Mouse (Mus musculus): ENCODE data around the gene Cldn10. TPM values are rescaled to one million over a fixed set of nuclear protein-coding genes. Genes with fewer than 3 reads are reported as not detected.
"Not testable (repeated sequence)": the region's sequence is repeated elsewhere in the genome, so short reads cannot be mapped to it uniquely, and the experiment has no call there.

The Cldn10 gene
- polyA plus RNA-seq, 1 experiment from 2014 or later: 1.3 TPM

DNA sequence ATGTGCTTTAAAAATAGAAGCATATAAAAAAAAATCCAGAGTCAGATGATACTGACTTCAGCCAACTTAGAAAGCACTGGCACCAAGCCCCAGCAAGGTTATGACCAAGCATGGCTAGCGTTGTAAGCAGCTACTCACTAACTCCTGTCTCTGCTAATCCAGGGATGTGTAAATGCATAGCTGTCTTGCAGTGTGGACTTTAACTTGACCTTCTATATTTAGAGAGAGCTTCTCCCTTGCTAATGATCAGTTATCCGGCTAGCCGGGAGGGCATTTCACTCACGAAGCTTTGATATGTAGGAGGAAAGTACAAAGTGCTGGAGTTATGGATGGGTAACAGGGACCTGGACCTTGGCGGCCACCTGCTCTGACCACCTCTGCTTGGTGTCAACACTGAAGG is 19.9 kb downstream of the Cldn10 start:
- no peak for ATAC-seq (ENCODE audit: low FRiP score, low TSS enrichment)
- Histone ChIP-seq H3K9ac (replicated peaks; ENCODE audit: low read length) (no peak overlapping the region), H3K27me3 (ENCODE audit: control insufficient read depth, insufficient read depth, low read length) (no peaks in the 10 kb centered on the region), H3K9me3 (ENCODE audit: control insufficient read depth, low read length) (no peaks in the 10 kb centered on the region), H3K4me3 (replicated peaks; ENCODE audit: low read depth, low read length) (no peak overlapping the region), H3K27ac (replicated peaks; ENCODE audit: low read depth, low read length) (no peak overlapping the region), H3K4me2 (ENCODE audit: low read length) (no peak overlapping the region), H3K36me3 (ENCODE audit: control insufficient read depth, insufficient read depth, low read length) (no peaks in the 10 kb centered on the region), H3K4me1 (ENCODE audit: control insufficient read depth, insufficient read depth, low read length) (0 out of 2 replicates have a peak, but pooled peaks cover 3% of the 10 kb centered on the region)
- 92% methylated on average over 5 of the region's 5 CpGs for WGBS
- no peak for DNase-seq

- H3K27ac ChIP-seq (replicated peaks; ENCODE audit: low read depth, low read length); DNase-seq; H3K4me1 ChIP-seq (ENCODE audit: control insufficient read depth, insufficient read depth, low read length): not testable (repeated sequence)
Measured at GRCm38 (mm10) chr14:118808183-118808582, 20.5 kb downstream of the Cldn10 start.

DNA sequence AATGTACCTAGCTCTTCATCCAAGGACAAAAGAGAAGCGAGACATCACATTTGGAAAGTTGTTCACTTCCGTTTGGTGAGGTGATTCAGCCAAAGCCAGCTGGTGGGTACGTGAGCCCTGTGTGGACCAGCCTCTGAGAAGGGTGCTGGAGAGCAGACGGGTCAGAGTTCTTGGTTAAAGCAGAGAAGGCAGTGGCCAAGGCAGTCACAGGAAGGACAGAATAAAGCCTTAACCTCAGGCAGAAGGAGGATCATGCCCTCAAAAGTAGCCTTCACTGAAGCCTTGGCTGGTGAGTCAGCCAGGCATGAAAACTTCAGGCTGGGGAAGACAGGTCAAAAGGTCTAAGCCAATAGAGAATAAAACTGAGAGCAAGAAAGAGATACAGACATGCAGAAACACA is 22.0 kb downstream of the Cldn10 start:
- Histone ChIP-seq H3K27ac (replicated peaks; ENCODE audit: low read depth, low read length) (no peak overlapping the region), H3K4me1 (ENCODE audit: control insufficient read depth, insufficient read depth, low read length) (no peaks in the 10 kb centered on the region), H3K4me2 (ENCODE audit: low read length) (no peak overlapping the region), H3K36me3 (ENCODE audit: control insufficient read depth, insufficient read depth, low read length) (no peaks in the 10 kb centered on the region), H3K27me3 (ENCODE audit: control insufficient read depth, insufficient read depth, low read length) (no peaks in the 10 kb centered on the region), H3K9ac (replicated peaks; ENCODE audit: low read length) (no peak overlapping the region), H3K9me3 (ENCODE audit: control insufficient read depth, low read length) (no peaks in the 10 kb centered on the region), H3K4me3 (replicated peaks; ENCODE audit: low read depth, low read length) (no peak overlapping the region)
- DNase-seq (no peak), ATAC-seq (ENCODE audit: low FRiP score, low TSS enrichment) (no peak)
- 79% methylated on average over 4 of the region's 4 CpGs for WGBS

More at GRCm38 (mm10) chr14:118808183-118808582, 20.5 kb downstream of the Cldn10 start:
- not testable (repeated sequence) for H3K4me2 ChIP-seq (ENCODE audit: low read length); H3K9me3 ChIP-seq (ENCODE audit: control insufficient read depth, low read length); H3K4me3 ChIP-seq (replicated peaks; ENCODE audit: low read depth, low read length); H3K36me3 ChIP-seq (ENCODE audit: control insufficient read depth, insufficient read depth, low read length); H3K9ac ChIP-seq (replicated peaks; ENCODE audit: low read length); ATAC-seq (ENCODE audit: low FRiP score, low TSS enrichment); H3K27me3 ChIP-seq (ENCODE audit: control insufficient read depth, insufficient read depth, low read length)
- WGBS: 83% methylated on average over 2 of the region's 2 CpGs

GRCm38 (mm10) chr14:118811256-118811655 is 23.5 kb downstream of the Cldn10 start:
- H3K4me1 ChIP-seq (ENCODE audit: control insufficient read depth, insufficient read depth, low read length); DNase-seq; H3K4me3 ChIP-seq (replicated peaks; ENCODE audit: low read depth, low read length); H3K36me3 ChIP-seq (ENCODE audit: control insufficient read depth, insufficient read depth, low read length); H3K9ac ChIP-seq (replicated peaks; ENCODE audit: low read length); ATAC-seq (ENCODE audit: low FRiP score, low TSS enrichment); H3K4me2 ChIP-seq (ENCODE audit: low read length); H3K27me3 ChIP-seq (ENCODE audit: control insufficient read depth, insufficient read depth, low read length); H3K27ac ChIP-seq (replicated peaks; ENCODE audit: low read depth, low read length); H3K9me3 ChIP-seq (ENCODE audit: control insufficient read depth, low read length): not testable (repeated sequence)

- no peaks in the 10 kb centered on the region for H3K36me3 ChIP-seq (ENCODE audit: control insufficient read depth, insufficient read depth, low read length)
- no peak overlapping the region for H3K27ac ChIP-seq (replicated peaks; ENCODE audit: low read depth, low read length)
- H3K9me3 ChIP-seq (ENCODE audit: control insufficient read depth, low read length): no peaks in the 10 kb centered on the region
- no peak overlapping the region for H3K4me3 ChIP-seq (replicated peaks; ENCODE audit: low read depth, low read length)
- H3K4me1 ChIP-seq (ENCODE audit: control insufficient read depth, insufficient read depth, low read length): no peaks in the 10 kb centered on the region
- ATAC-seq (ENCODE audit: low FRiP score, low TSS enrichment) (no peak), DNase-seq (no peak)
- 70% methylated on average over 7 of the region's 7 CpGs for WGBS
- H3K27me3 ChIP-seq (ENCODE audit: control insufficient read depth, insufficient read depth, low read length): no peaks in the 10 kb centered on the region
- no peak overlapping the region for H3K9ac ChIP-seq (replicated peaks; ENCODE audit: low read length)
- no peak overlapping the region for H3K4me2 ChIP-seq (ENCODE audit: low read length)
Measured at GRCm38 (mm10) chr14:118813111-118813510, 25.4 kb downstream of the Cldn10 start.

DNA sequence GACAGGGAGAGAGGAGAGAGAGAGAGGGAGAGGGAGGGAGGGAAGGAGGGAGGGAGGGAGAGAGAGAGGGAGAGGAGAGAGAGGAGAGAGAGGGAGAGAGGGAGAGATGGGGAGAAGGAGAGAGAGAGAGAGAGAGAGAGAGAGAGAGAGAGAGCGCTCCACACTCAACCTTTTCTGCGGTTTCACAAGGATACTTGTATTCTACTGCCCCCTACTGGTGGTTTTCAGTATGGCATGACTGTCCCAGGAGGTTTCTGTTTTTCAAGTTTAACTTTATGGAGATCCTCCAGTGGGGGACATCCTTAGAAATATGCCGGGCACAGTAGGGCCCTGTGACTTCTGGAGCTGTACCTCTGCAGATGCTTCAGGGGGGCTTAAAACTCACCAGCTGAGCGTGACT is 28.8 kb downstream of the Cldn10 start:
- no peaks in the 10 kb centered on the region for H3K9me3 ChIP-seq (ENCODE audit: control insufficient read depth, low read length)
- 22% methylated on average over 4 of the region's 4 CpGs for WGBS
- peak; percentile 85 for DNase-seq

GRCm38 (mm10) chr14:118820111-118820510 is 32.4 kb downstream of the Cldn10 start:
- Histone ChIP-seq H3K36me3 (ENCODE audit: control insufficient read depth, insufficient read depth, low read length) (no peaks in the 10 kb centered on the region), H3K4me1 (ENCODE audit: control insufficient read depth, insufficient read depth, low read length) (no peaks in the 10 kb centered on the region), H3K9me3 (ENCODE audit: control insufficient read depth, low read length) (no peaks in the 10 kb centered on the region), H3K27ac (replicated peaks; ENCODE audit: low read depth, low read length) (no peak overlapping the region), H3K9ac (replicated peaks; ENCODE audit: low read length) (no peak overlapping the region), H3K4me2 (ENCODE audit: low read length) (no peak overlapping the region), H3K4me3 (replicated peaks; ENCODE audit: low read depth, low read length) (no peak overlapping the region), H3K27me3 (ENCODE audit: control insufficient read depth, insufficient read depth, low read length) (no peaks in the 10 kb centered on the region)
- peak; percentile 86 for DNase-seq
- peak; percentile 64; the same call in 1 of the 2 replicates for ATAC-seq (ENCODE audit: low FRiP score, low TSS enrichment)
- WGBS: 9% methylated on average over 8 of the region's 8 CpGs

More for the DNA sequence above, 28.8 kb downstream of the Cldn10 start:
- Histone ChIP-seq H3K4me3 (replicated peaks; ENCODE audit: low read depth, low read length) (no peak overlapping the region), H3K9ac (replicated peaks; ENCODE audit: low read length) (no peak overlapping the region), H3K4me2 (ENCODE audit: low read length) (no peak overlapping the region), H3K36me3 (ENCODE audit: control insufficient read depth, insufficient read depth, low read length) (no peaks in the 10 kb centered on the region), H3K4me1 (ENCODE audit: control insufficient read depth, insufficient read depth, low read length) (no peaks in the 10 kb centered on the region), H3K27ac (replicated peaks; ENCODE audit: low read depth, low read length) (no peak overlapping the region), H3K27me3 (ENCODE audit: control insufficient read depth, insufficient read depth, low read length) (no peaks in the 10 kb centered on the region)
- no peak for ATAC-seq (ENCODE audit: low FRiP score, low TSS enrichment)

DNA sequence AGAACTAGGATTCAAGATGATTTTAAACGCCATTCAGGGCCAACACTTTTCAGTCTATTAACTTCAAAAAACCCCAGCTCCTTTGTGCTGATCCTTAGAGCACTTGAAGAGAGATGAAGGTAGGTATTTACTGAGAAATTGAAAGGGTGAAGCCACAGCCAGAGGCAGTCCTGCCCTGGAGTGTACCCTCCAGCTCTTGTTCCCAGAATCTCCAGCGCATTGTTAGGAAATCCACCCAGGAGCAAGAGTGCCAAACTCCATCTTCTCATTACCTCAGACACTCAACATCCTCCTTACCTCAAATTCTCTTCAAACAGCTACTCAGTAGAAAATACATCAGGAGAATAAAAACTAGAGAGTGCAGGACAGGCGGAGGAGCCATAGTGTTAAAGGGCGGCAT is 35.1 kb downstream of the Cldn10 start:
- Histone ChIP-seq H3K36me3 (ENCODE audit: control insufficient read depth, insufficient read depth, low read length) (no peaks in the 10 kb centered on the region), H3K27ac (replicated peaks; ENCODE audit: low read depth, low read length) (no peak overlapping the region), H3K27me3 (ENCODE audit: control insufficient read depth, insufficient read depth, low read length) (no peaks in the 10 kb centered on the region), H3K9me3 (ENCODE audit: control insufficient read depth, low read length) (no peaks in the 10 kb centered on the region), H3K4me3 (replicated peaks; ENCODE audit: low read depth, low read length) (no peak overlapping the region), H3K4me1 (ENCODE audit: control insufficient read depth, insufficient read depth, low read length) (no peaks in the 10 kb centered on the region; the same call in 1 of the 2 replicates), H3K9ac (replicated peaks; ENCODE audit: low read length) (no peak overlapping the region), H3K4me2 (ENCODE audit: low read length) (no peak overlapping the region)
- 79% methylated on average over 4 of the region's 4 CpGs for WGBS
- ATAC-seq (ENCODE audit: low FRiP score, low TSS enrichment) (no peak), DNase-seq (no peak)

GRCm38 (mm10) chr14:118823313-118823712 is 35.6 kb downstream of the Cldn10 start:
- H3K9ac ChIP-seq (replicated peaks; ENCODE audit: low read length): no peak overlapping the region
- no peaks in the 10 kb centered on the region for H3K27me3 ChIP-seq (ENCODE audit: control insufficient read depth, insufficient read depth, low read length)
- H3K4me3 ChIP-seq (replicated peaks; ENCODE audit: low read depth, low read length): no peak overlapping the region
- no peaks in the 10 kb centered on the region for H3K9me3 ChIP-seq (ENCODE audit: control insufficient read depth, low read length)
- DNase-seq (no peak), ATAC-seq (ENCODE audit: low FRiP score, low TSS enrichment) (no peak)
- no peaks in the 10 kb centered on the region for H3K36me3 ChIP-seq (ENCODE audit: control insufficient read depth, insufficient read depth, low read length)
- no peak overlapping the region for H3K4me2 ChIP-seq (ENCODE audit: low read length)
- H3K27ac ChIP-seq (replicated peaks; ENCODE audit: low read depth, low read length): no peak overlapping the region
- WGBS: 88% methylated on average over 6 of the region's 6 CpGs
- no peaks in the 10 kb centered on the region; the same call in 1 of the 2 replicates for H3K4me1 ChIP-seq (ENCODE audit: control insufficient read depth, insufficient read depth, low read length)

All from midbrain, embryonic 14.5 days (tissue).